Mouse (Mus musculus) hindbrain, embryonic 15.5 days (tissue): ENCODE data around the gene Tmem216. TPM values are rescaled to one million over a fixed set of nuclear protein-coding genes. Genes with fewer than 3 reads are reported as not detected.
"Not testable (repeated sequence)": the region's sequence is repeated elsewhere in the genome, so short reads cannot be mapped to it uniquely, and the experiment has no call there.

Experiments
- ATAC-seq: fragments of 200-750 bp; cut with Nextera tagmentation; 2 replicates; pipeline ENCODE4 v1.8.0; 2017; ENCODE audit warnings: low read depth, moderate number of reproducible peaks, moderate TSS enrichment; ENCODE audit not compliant: low FRiP score
- H3K27ac ChIP-seq: fragments of 300-500 bp; sonication (generic); replicated peaks from 2 replicates; pipeline ENCODE4 v1.5.1; 2015; ENCODE audit warnings: mild to moderate bottlenecking, inconsistent platforms
- H3K27me3 ChIP-seq: fragments of 300-500 bp; sonication (generic); 2 replicates; pipeline ENCODE4 v1.6.1; 2015; ENCODE audit warnings: control low read depth, inconsistent platforms
- H3K36me3 ChIP-seq: fragments of 300-500 bp; sonication (generic); 2 replicates; pipeline ENCODE4 v1.6.1; 2015; ENCODE audit warnings: control low read depth, inconsistent platforms
- H3K4me1 ChIP-seq: fragments of 300-500 bp; sonication (generic); replicated peaks from 2 replicates; pipeline ENCODE4 v1.6.1; 2015; ENCODE audit warnings: control low read depth, inconsistent platforms
- H3K4me2 ChIP-seq: fragments of 300-500 bp; sonication (generic); 2 replicates; pipeline ENCODE4 v1.6.1; 2015; ENCODE audit warnings: moderate library complexity, mild to moderate bottlenecking, inconsistent platforms
- H3K4me3 ChIP-seq: fragments of 300-500 bp; sonication (generic); 2 replicates; pipeline ENCODE4 v1.5.1; 2015; ENCODE audit warnings: mild to moderate bottlenecking, inconsistent platforms
- H3K9ac ChIP-seq: fragments of 300-500 bp; sonication (generic); 2 replicates; pipeline ENCODE4 v1.6.1; 2015; ENCODE audit warnings: inconsistent platforms
- H3K9me3 ChIP-seq: fragments of 300-500 bp; sonication (generic); 2 replicates; pipeline ENCODE4 v1.6.1; 2016; ENCODE audit warnings: control low read depth, inconsistent platforms
- WGBS: fragments of 180-500 bp; shearing (Covaris S2); methylation state at CpG from one replicate; pipeline ENCODE4 v1.1.7; 2015; 5-methylcytosine and 5-hydroxymethylcytosine counted together
- polyA plus RNA-seq: library from polyadenylated mRNA; unstranded; fragments of >200 nt; fragmentation: Nextera tagmentation; extraction: Ambion mirVana; gene quantifications from 2 replicates; pipeline ENCODE4 v1.2.1, GENCODE M21; 2015

Gene Tmem216
- polyA plus RNA-seq, 1 experiment from 2014 or later = 51.4 TPM

DNA sequence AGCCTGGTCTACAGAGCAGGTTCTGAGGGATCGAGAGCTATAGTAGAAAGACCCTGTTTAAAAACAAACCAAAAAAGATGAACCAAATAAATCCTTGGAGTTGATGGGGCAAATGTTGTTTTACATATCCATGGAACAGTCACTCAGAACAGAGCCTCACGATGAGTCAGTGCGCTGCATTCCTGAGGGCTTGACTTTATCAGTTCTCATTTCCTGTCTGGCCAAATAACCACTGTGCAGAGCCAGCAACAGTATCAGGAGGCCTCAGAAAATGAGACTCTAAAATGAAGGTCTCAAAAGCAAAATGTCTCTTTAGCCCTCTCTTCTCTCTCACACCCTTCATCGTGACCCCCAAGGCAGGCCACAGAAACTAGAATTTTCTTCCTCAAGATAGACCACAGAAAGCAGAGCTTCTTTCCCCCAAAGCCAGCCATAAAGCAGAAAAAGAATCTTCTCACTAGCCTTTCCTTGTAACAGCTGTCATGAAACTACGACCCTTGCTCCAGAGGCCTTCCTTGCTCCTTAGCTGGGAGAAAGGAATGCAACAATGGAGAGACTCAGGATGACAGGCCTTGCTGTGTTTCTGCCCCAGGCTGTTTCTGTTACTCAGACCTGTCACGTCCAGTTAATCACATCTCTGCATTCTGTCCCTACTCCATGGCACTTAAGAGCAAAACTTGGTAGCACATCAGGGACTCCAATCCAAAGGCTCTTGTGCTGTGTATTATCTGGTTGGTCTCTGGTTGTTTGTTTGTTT is 5.7 kb upstream of the Tmem216 start:
- WGBS = 66% methylated on average over 6 of the region's 6 CpGs

DNA sequence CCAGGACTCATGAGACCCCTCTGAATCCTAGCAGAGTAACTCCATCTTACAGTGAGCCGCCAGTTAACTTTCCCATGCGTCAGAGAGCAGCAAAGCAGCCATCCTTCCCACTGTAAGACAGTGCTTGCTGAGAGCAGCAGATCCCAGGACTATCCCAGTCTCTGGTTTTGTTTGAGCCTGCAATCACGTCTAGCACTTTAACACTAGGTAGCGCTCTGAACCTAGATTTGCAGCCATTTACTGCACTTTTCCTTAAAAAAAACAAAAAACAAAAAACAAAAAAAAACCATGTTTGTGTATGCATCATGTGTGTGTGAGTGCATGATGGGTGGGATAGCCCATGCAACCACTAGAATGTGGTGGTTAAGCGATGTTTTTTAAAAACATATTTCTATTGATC is 4.1 kb upstream of the Tmem216 start:
- Histone ChIP-seq H3K36me3 (no peaks in the 10 kb centered on the region), H3K9me3 (no peaks in the 10 kb centered on the region), H3K27me3 (no peaks in the 10 kb centered on the region), H3K27ac (no peak overlapping the region), H3K4me2 (no peak overlapping the region), H3K4me3 (no peak overlapping the region), H3K9ac (no peak overlapping the region), H3K4me1 (peaks cover 9% of the 10 kb centered on the region)
- ATAC-seq = no peak
- 41% methylated on average over 5 of the region's 5 CpGs for WGBS

More for the DNA sequence above, 5.7 kb upstream of the Tmem216 start:
- Histone ChIP-seq H3K4me3 (no peak overlapping the region), H3K9ac (no peak overlapping the region), H3K4me2 (no peak overlapping the region), H3K27me3 (no peaks in the 10 kb centered on the region), H3K4me1 (peaks cover under 1% of the 10 kb centered on the region; the same call in 1 of the 2 replicates), H3K27ac (no peak overlapping the region), H3K36me3 (no peaks in the 10 kb centered on the region), H3K9me3 (no peaks in the 10 kb centered on the region)
- ATAC-seq = no peak

DNA sequence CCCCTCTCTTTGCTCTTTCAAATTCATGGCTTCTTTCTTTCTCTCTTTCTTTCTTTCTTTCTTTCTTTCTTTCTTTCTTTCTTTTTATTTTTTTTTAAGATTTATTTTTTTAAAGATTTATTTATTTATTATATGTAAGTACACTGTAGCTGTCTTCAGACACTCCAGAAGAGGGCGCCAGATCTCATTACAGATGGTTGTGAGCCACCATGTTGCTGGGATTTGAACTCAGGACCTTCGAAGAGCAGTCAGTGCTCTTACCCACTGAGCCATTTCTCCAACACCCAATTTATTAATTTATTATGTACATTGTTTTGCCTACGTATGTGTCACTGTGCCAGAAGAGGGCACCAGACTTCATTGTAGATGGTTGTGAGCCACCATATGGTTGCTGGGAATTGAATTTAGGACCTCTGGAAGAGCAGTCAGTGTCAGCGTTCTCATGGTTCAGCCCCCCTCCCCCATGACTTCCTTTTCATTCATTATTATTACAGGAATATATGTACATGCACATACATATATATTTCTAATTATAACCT is 1.9 kb upstream of the Tmem216 start:
- not testable (repeated sequence) for H3K36me3 ChIP-seq, H3K9ac ChIP-seq, H3K27me3 ChIP-seq, H3K27ac ChIP-seq, H3K4me3 ChIP-seq, H3K4me2 ChIP-seq, ATAC-seq, H3K9me3 ChIP-seq
- peaks cover 23% of the 10 kb centered on the region for H3K4me1 ChIP-seq
- 72% methylated on average over 4 of the region's 4 CpGs for WGBS

GRCm38 (mm10) chr19:10557430-10557829 is 1.4 kb upstream of the Tmem216 start:
- no peaks in the 10 kb centered on the region for H3K27me3 ChIP-seq
- H3K27ac ChIP-seq = no peak overlapping the region
- no peak overlapping the region for H3K9ac ChIP-seq
- WGBS = 68% methylated on average over 2 of the region's 2 CpGs
- peaks cover 23% of the 10 kb centered on the region for H3K4me1 ChIP-seq
- no peak for ATAC-seq
- H3K4me2 ChIP-seq = no peak overlapping the region
- H3K4me3 ChIP-seq = no peak overlapping the region
- no peaks in the 10 kb centered on the region for H3K9me3 ChIP-seq
- peaks cover 12% of the 10 kb centered on the region for H3K36me3 ChIP-seq

DNA sequence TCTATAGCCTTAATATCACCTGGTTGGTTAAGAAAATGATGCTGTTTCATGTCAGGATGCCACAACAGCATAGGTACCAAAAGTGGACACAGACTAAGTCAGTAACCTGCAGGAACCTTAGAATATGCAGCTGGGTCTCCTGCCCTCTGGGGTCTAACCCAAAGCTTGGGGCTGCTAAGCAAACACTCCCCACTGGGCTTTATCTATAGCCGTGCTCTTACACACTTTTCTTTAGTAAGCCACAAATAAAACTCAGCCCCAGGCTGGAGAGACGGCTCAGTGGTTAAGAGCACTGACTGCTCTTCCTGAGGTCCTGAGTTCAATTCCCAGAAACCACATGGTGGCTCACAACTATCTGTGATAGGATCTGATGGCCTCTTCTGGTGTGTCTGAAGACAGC is 963 bp upstream of the Tmem216 start:
- H3K36me3 ChIP-seq = peaks cover 16% of the 10 kb centered on the region
- no peak overlapping the region for H3K4me2 ChIP-seq
- H3K27ac ChIP-seq = no peak overlapping the region
- WGBS = 72% methylated on average over 2 of the region's 2 CpGs
- H3K4me3 ChIP-seq = no peak overlapping the region
- peaks cover 23% of the 10 kb centered on the region for H3K4me1 ChIP-seq
- no peaks in the 10 kb centered on the region for H3K9me3 ChIP-seq
- ATAC-seq = no peak
- H3K27me3 ChIP-seq = no peaks in the 10 kb centered on the region
- H3K9ac ChIP-seq = no peak overlapping the region

DNA sequence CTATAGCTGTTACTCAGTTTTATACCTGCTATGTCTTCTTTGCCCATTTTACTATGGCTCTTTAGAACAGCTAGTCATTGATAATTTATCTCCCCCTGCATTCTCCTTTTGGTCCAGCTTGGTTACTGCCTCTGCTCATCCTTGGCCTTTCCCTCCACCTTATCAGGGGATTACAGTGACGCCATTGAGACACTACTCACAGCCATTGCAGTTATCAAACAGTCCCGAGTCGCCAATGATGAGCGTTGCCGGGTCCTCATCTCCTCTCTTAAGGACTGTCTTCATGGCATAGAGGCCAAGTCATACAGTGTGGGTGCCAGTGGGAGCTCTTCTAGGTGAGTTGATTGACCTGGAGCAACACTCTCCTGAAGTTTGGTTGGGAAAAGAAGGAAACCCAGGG is 16.6 kb downstream of the Tmem216 start:
- 95% methylated on average over 5 of the region's 5 CpGs for WGBS
- no peak for ATAC-seq
- Histone ChIP-seq H3K4me1 (no peaks in the 10 kb centered on the region), H3K9me3 (no peaks in the 10 kb centered on the region), H3K27ac (no peak overlapping the region), H3K4me2 (no peak overlapping the region), H3K4me3 (no peak overlapping the region), H3K9ac (no peak overlapping the region), H3K27me3 (no peaks in the 10 kb centered on the region), H3K36me3 (peaks cover 87% of the 10 kb centered on the region)

DNA sequence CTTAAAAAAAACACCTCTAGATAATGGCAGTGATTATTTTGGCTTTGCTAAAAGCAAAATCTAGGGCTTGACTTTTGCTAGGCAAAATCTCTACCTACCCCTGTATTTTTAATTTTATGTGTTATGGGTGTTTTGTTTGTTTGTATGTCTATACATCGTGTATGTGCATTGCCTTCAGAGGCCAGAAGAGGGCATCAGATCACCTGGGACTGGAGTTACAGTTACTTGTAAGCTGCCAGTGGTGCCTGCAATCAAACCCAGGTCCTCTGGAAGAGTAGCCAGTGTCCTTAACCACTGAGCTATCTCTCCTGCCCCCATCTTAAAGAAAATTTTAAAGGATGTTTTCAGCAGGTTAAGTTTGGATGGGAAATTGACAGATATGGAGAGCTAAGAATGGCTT is 26.0 kb downstream of the Tmem216 start:
- H3K9me3 ChIP-seq = no peaks in the 10 kb centered on the region
- H3K27ac ChIP-seq = no peak overlapping the region
- H3K4me2 ChIP-seq = no peak overlapping the region
- H3K4me1 ChIP-seq = peaks cover 21% of the 10 kb centered on the region
- 92% methylated on average over 1 of the region's 1 CpGs for WGBS
- H3K36me3 ChIP-seq = peaks cover 53% of the 10 kb centered on the region
- H3K9ac ChIP-seq = no peak overlapping the region
- no peaks in the 10 kb centered on the region for H3K27me3 ChIP-seq
- ATAC-seq = no peak
- no peak overlapping the region for H3K4me3 ChIP-seq

- H3K36me3 ChIP-seq = peaks cover 18% of the 10 kb centered on the region
- H3K27me3 ChIP-seq = no peaks in the 10 kb centered on the region
- WGBS = 1% methylated on average over 11 of the region's 11 CpGs
- no peaks in the 10 kb centered on the region for H3K9me3 ChIP-seq
- peak within 1 kb of the TSS; percentile 98 for H3K27ac ChIP-seq
- 0 out of 2 replicates have a peak, but pooled peaks have one; percentile 1 for ATAC-seq
- peaks cover 33% of the 10 kb centered on the region for H3K4me1 ChIP-seq
- H3K4me2 ChIP-seq = peak within 1 kb of the TSS; percentile 72
- peak within 1 kb of the TSS; percentile 94 for H3K4me3 ChIP-seq
- H3K9ac ChIP-seq = peak within 1 kb of the TSS; percentile 95
Measured at GRCm38 (mm10) chr19:10525910-10526309, 30.1 kb downstream of the Tmem216 start, which contains the start of gene Sdhaf2. Sdhaf2 (minus strand) TSS chr19:10526142.

GRCm38 (mm10) chr19:10525106-10525901 is 30.7 kb downstream of the Tmem216 start, which contains the start of gene Cpsf7:
Cpsf7 (plus strand) TSS chr19:10525266.
- Histone ChIP-seq H3K36me3 (peaks cover 12% of the 10 kb centered on the region), H3K4me1 (peaks cover 33% of the 10 kb centered on the region), H3K27ac (peak within 1 kb of the TSS; percentile 98), H3K9ac (peak within 1 kb of the TSS; percentile 95), H3K4me3 (peak within 1 kb of the TSS; percentile 94), H3K4me2 (peak within 1 kb of the TSS; percentile 72), H3K27me3 (no peaks in the 10 kb centered on the region), H3K9me3 (no peaks in the 10 kb centered on the region)
- peak; percentile 95 for ATAC-seq
- WGBS = under 1% methylated on average over 61 of the region's 93 CpGs

GRCm38 (mm10) chr19:10524784-10525105 is 31.3 kb downstream of the Tmem216 start:
- ATAC-seq = peak; percentile 71; the same call in 1 of the 2 replicates
- Histone ChIP-seq H3K27ac (peak overlapping the region; percentile 98), H3K4me3 (peak overlapping the region; percentile 94), H3K27me3 (no peaks in the 10 kb centered on the region), H3K4me2 (peak overlapping the region; percentile 72), H3K4me1 (peaks cover 33% of the 10 kb centered on the region), H3K9ac (peak overlapping the region; percentile 95), H3K36me3 (peaks cover 9% of the 10 kb centered on the region), H3K9me3 (no peaks in the 10 kb centered on the region)
- WGBS = under 1% methylated on average over 19 of the region's 19 CpGs

- no peak overlapping the region for H3K27ac ChIP-seq
- H3K4me2 ChIP-seq = peak overlapping the region; percentile 72
- 87% methylated on average over 5 of the region's 5 CpGs for WGBS
- 0 out of 2 replicates have a peak overlapping the region, but pooled peaks have one; percentile 94 for H3K4me3 ChIP-seq
- no peaks in the 10 kb centered on the region for H3K9me3 ChIP-seq
- H3K4me1 ChIP-seq = peaks cover 33% of the 10 kb centered on the region
- no peak overlapping the region for H3K9ac ChIP-seq
- ATAC-seq = no peak
- 0 out of 2 replicates have a peak, but pooled peaks cover 5% of the 10 kb centered on the region for H3K36me3 ChIP-seq
- H3K27me3 ChIP-seq = no peaks in the 10 kb centered on the region
Measured at GRCm38 (mm10) chr19:10523483-10524080, 32.5 kb downstream of the Tmem216 start.
